Mouse (Mus musculus): ENCODE data around the gene Mvb12a.

The Mvb12a gene

DNA sequence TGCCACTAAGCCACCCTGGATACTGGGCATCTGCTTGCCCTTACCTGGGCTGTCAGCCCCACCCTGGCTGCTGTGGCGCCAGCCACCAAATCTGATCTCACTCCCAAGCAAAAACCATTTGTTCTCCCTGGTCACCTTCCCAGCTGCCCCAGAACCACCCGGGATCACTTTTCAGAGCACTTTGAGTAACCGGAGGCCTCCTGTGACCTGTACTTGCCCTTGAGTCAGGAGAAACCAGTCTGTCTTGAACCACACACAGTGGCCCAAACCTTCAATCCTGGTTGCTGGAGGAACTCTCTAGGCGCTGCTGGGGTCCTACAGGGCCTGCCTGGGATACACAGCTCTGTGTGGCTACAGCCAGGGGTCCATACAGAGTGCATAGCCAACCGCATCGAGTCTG lies 10.0 kb downstream of the Mvb12a start:
- no peak for TF ChIP-seq GATA4 (IDR thresholded peaks at IDR 0.05; ENCODE audit: insufficient replicate concordance, low read length)

- no peak for TF ChIP-seq GATA4 (IDR thresholded peaks at IDR 0.05; ENCODE audit: insufficient replicate concordance, low read length)
Measured at GRCm38 (mm10) chr8:71554001-71554400, 11.3 kb downstream of the Mvb12a start.

DNA sequence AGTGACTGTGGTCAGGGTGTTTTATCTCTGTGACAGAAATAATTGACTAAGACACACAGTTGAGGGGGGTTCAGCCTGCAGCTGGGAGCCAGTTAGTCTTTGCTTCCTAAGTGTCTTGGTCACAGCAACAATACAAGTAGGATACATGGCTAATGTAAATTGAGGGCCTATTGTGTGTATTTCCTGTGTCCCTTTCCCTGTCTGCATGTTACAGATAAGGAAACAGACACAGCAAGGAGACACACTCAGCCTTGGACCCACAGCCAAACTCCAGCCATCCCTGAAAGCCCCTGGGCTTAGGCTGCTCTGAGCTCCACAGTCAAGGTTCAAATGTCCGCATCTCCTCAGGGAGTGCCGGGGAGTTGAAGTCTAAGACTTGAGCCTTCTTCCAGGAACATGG lies 11.9 kb downstream of the Mvb12a start:
- TF ChIP-seq GATA4 (IDR thresholded peaks at IDR 0.05; ENCODE audit: insufficient replicate concordance, low read length), result no peak

GRCm38 (mm10) chr8:71558071-71558957 lies 15.6 kb downstream of the Mvb12a start, which contains the start of gene Tmem221:
TSS of gene Tmem221 (minus strand) at chr8:71558871.
- TF ChIP-seq GATA4 (IDR thresholded peaks at IDR 0.05; ENCODE audit: insufficient replicate concordance, low read length), result no peak

GRCm38 (mm10) chr8:71558958-71559690 lies 16.4 kb downstream of the Mvb12a start:
- TF ChIP-seq GATA4 (IDR thresholded peaks at IDR 0.05; ENCODE audit: insufficient replicate concordance, low read length), result no peak

- no peak for TF ChIP-seq GATA4 (IDR thresholded peaks at IDR 0.05; ENCODE audit: insufficient replicate concordance, low read length)
Measured at GRCm38 (mm10) chr8:71560071-71560470, 17.3 kb downstream of the Mvb12a start.

GRCm38 (mm10) chr8:71560765-71561164 lies 18.0 kb downstream of the Mvb12a start:
- TF ChIP-seq GATA4 (IDR thresholded peaks at IDR 0.05; ENCODE audit: insufficient replicate concordance, low read length), result no peak

- no peak for TF ChIP-seq GATA4 (IDR thresholded peaks at IDR 0.05; ENCODE audit: insufficient replicate concordance, low read length)
Measured at GRCm38 (mm10) chr8:71561401-71561800, 18.7 kb downstream of the Mvb12a start.

GRCm38 (mm10) chr8:71562751-71563150 lies 20.0 kb downstream of the Mvb12a start:
- no peak for TF ChIP-seq GATA4 (IDR thresholded peaks at IDR 0.05; ENCODE audit: insufficient replicate concordance, low read length)

- no peak for TF ChIP-seq GATA4 (IDR thresholded peaks at IDR 0.05; ENCODE audit: insufficient replicate concordance, low read length)
Measured at GRCm38 (mm10) chr8:71563992-71564391, 21.3 kb downstream of the Mvb12a start.

DNA sequence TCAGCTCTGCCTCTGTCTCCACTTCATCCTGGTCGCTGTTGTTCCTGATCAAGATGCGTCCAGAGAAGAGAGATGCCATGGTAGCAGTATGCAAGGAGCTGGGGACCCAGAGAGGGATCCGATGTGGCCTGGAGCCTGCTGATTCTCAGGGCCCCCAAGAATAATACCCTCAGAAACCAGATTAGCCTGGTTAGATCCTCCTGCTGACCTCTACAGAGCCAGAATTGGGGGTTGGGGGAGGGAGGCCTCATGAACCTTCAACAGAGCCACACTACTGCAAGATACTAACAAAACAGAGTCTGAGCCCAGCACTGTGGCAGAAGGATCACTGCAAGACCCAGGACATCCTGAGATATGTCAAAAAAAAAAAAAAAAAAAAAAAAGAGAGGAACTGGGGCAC lies 23.8 kb downstream of the Mvb12a start, which contains the start of gene Nxnl1:
TSS of gene Nxnl1 (minus strand) at position 101 of the 400 bp plus-strand sequence.
- no peak for TF ChIP-seq GATA4 (IDR thresholded peaks at IDR 0.05; ENCODE audit: insufficient replicate concordance, low read length)

- TF ChIP-seq GATA4 (IDR thresholded peaks at IDR 0.05; ENCODE audit: insufficient replicate concordance, low read length), result no peak
Measured at GRCm38 (mm10) chr8:71567587-71567986, 24.9 kb downstream of the Mvb12a start.

- no peak for TF ChIP-seq GATA4 (IDR thresholded peaks at IDR 0.05; ENCODE audit: insufficient replicate concordance, low read length)
Measured at GRCm38 (mm10) chr8:71568387-71568937, 25.7 kb downstream of the Mvb12a start, which contains the start of gene Slc27a1. TSS of gene Slc27a1 (plus strand) at chr8:71568882.

DNA sequence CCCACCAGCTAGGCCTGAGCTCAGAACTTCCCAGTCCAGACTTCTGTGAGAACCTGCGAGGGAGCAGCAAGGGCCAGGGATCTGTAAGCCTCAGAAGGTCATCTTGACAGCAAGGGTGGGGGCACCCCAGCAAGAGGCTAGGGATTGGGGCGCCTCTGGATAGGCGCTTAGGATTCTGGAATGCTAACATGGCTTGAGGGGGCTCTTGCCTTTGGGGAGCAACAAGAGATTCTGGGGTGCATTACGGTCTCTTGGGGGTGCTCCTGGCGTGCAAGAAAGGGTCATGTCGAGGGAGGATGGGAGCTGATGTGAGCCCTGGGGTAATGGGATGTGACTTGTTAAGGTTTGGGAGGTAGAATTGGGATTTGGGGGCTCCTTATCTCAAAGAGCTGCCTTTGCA lies 26.2 kb downstream of the Mvb12a start:
- no peak for TF ChIP-seq GATA4 (IDR thresholded peaks at IDR 0.05; ENCODE audit: insufficient replicate concordance, low read length)

All from liver, adult (tissue).